Mouse (Mus musculus) lung, postnatal 0 days (tissue): ENCODE results near the gene Fance. TPM values are rescaled to one million over a fixed set of nuclear protein-coding genes. Genes with fewer than 3 reads are reported as not detected.

Experiments used
- ATAC-seq: fragments of 200-750 bp; cut with Nextera tagmentation; 2 replicates; pipeline ENCODE4 v1.8.0; 2017; ENCODE audit warnings: moderate library complexity
- DNase-seq: peaks from one replicate; pipeline ENCODE4 v3.0.0-alpha.2; 2016; ENCODE audit warnings: low spot score
- H3K27ac ChIP-seq: fragments of 300-500 bp; sonication (generic); 2 replicates; pipeline ENCODE4 v1.5.1; 2014; ENCODE audit warnings: antibody characterized with exemption, mild to moderate bottlenecking, low read length, mixed read lengths
- H3K27me3 ChIP-seq: fragments of 300-500 bp; sonication (generic); replicated peaks from 2 replicates; pipeline ENCODE4 v1.6.1; 2014; ENCODE audit warnings: low read length, mixed read lengths; ENCODE audit not compliant: insufficient read depth
- H3K36me3 ChIP-seq: fragments of 300-500 bp; sonication (generic); 2 replicates; pipeline ENCODE4 v1.6.1; 2014; ENCODE audit warnings: low read length, mixed read lengths; ENCODE audit not compliant: insufficient read depth
- H3K4me1 ChIP-seq: fragments of 300-500 bp; sonication (generic); 2 replicates; pipeline ENCODE4 v1.6.1; 2014; ENCODE audit warnings: antibody characterized with exemption, low read depth, low read length, mixed read lengths; ENCODE audit not compliant: insufficient read depth
- H3K4me2 ChIP-seq: fragments of 300-500 bp; sonication (generic); replicated peaks from 2 replicates; pipeline ENCODE4 v1.6.1; 2014; ENCODE audit warnings: low read depth, mild to moderate bottlenecking, low read length, moderate library complexity, mixed read lengths
- H3K4me3 ChIP-seq: fragments of 300-500 bp; sonication (generic); 2 replicates; pipeline ENCODE4 v1.5.1; 2014; ENCODE audit warnings: low read depth, low read length
- H3K9ac ChIP-seq: fragments of 300-500 bp; sonication (generic); replicated peaks from 2 replicates; pipeline ENCODE4 v1.6.1; 2014; ENCODE audit warnings: low read depth, mild to moderate bottlenecking
- H3K9me3 ChIP-seq: fragments of 300-500 bp; sonication (generic); 2 replicates; pipeline ENCODE4 v1.6.1; 2016; ENCODE audit warnings: low read length, mixed read lengths
- CTCF ChIP-seq: IDR thresholded peaks from 2 replicates; pipeline ENCODE4 v1.5.1; 2016; ENCODE audit warnings: antibody characterized with exemption, mild to moderate bottlenecking
- EP300 ChIP-seq: IDR thresholded peaks from 2 replicates; pipeline ENCODE4 v1.6.1; 2016; ENCODE audit warnings: antibody characterized with exemption, mild to moderate bottlenecking, control low read depth
- WGBS: fragments of 180-500 bp; shearing (Covaris S2); extraction: QIAGEN DNeasy Blood & Tissue Kit; methylation state at CpG from one replicate; pipeline ENCODE4 v1.1.7; 2014; 5-methylcytosine and 5-hydroxymethylcytosine counted together
- polyA plus RNA-seq: library from polyadenylated mRNA; unstranded; fragments of >200 nt; fragmentation: Nextera tagmentation; extraction: Ambion mirVana; gene quantifications from 2 replicates; pipeline ENCODE4 v1.2.1, GENCODE M21; 2015

The Fance gene
- polyA plus RNA-seq, 1 experiment from 2014 or later = 24.3 TPM

DNA sequence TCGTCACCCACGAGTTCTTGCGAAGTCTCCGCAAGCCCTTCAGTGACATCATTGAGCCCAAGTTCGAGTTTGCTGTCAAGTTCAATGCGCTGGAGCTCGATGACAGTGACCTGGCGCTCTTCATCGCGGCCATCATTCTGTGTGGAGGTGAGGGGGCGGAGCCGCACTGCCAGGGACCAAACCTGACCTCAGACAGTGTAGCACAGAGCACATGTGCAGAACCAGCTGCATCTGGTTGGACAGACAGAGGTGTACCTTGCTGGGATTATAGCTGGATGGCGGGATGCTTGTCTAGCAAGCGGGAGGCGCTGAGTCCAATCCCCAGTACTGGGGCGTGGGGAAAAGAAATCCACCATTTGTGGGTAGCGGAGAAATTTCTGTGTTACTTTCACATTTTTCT is 14.4 kb upstream of the Fance start:
- no peak for DNase-seq
- Histone ChIP-seq H3K27me3 (no peaks in the 10 kb centered on the region), H3K4me3 (no peak overlapping the region), H3K4me1 (no peaks in the 10 kb centered on the region), H3K9me3 (no peaks in the 10 kb centered on the region), H3K9ac (no peak overlapping the region), H3K36me3 (no peaks in the 10 kb centered on the region), H3K27ac (no peak overlapping the region), H3K4me2 (no peak overlapping the region)
- WGBS = 92% methylated on average over 17 of the region's 17 CpGs
- TF ChIP-seq EP300 = no peak
- no peak for TF ChIP-seq CTCF
- ATAC-seq = no peak

DNA sequence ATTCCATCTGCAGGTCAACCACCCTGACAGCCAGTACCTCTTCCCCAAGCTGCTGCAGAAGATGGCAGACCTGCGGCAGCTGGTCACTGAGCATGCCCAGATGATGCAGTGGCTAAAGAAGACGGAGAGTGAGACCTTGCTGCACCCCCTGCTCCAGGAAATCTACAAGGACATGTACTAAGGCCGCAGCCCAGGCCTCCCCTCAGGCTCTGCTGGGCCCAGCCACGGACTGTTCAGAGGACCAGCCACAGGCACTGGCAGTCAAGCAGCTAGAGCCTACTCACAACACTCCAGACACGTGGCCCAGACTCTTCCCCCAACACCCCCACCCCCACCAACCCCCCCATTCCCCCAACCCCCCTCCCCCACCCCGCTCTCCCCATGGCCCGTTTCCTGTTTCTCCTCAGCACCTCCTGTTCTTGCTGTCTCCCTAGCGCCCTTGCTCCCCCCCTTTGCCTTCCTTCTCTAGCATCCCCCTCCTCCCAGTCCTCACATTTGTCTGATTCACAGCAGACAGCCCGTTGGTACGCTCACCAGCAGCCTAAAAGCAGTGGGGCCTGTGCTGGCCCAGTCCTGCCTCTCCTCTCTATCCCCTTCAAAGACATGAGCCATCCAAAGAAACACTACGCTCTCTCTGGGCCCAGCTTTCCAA is 13.5 kb upstream of the Fance start:
- Histone ChIP-seq H3K4me2 (no peak overlapping the region), H3K27me3 (no peaks in the 10 kb centered on the region), H3K4me3 (no peak overlapping the region), H3K27ac (peak overlapping the region; percentile 59; the same call in 1 of the 2 replicates), H3K36me3 (no peaks in the 10 kb centered on the region), H3K9ac (no peak overlapping the region), H3K9me3 (no peaks in the 10 kb centered on the region), H3K4me1 (no peaks in the 10 kb centered on the region)
- TF ChIP-seq CTCF = no peak
- no peak for TF ChIP-seq EP300
- WGBS = 33% methylated on average over 8 of the region's 11 CpGs
- DNase-seq (peak; percentile 53), ATAC-seq (peak; percentile 62)

DNA sequence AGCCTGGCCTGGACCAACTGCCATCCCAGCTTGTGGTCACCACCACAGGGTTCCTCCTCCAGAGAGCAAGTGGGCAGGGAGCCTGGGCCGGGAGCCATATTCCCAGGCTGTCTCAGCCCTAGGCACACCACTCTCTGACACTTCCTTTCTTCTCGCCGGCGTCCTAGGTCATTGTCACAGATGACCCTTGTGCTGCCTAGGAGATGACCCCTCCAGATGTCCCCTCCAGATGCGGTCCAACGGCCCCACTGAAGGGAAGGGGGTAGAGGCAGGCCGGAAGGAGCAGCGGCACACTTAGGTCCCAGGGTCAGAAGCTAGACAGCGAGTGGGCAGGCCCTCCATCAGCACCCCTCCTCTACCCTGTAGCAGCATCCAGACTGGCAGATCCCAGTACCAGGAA is 13.0 kb upstream of the Fance start:
- DNase-seq = no peak
- H3K27ac ChIP-seq = peak overlapping the region; percentile 59; the same call in 1 of the 2 replicates
- 46% methylated on average over 9 of the region's 9 CpGs for WGBS
- H3K4me1 ChIP-seq = no peaks in the 10 kb centered on the region
- no peak for TF ChIP-seq EP300
- no peak for TF ChIP-seq CTCF
- no peak overlapping the region for H3K4me2 ChIP-seq
- H3K27me3 ChIP-seq = no peaks in the 10 kb centered on the region
- H3K9me3 ChIP-seq = no peaks in the 10 kb centered on the region
- H3K9ac ChIP-seq = no peak overlapping the region
- ATAC-seq = peak; percentile 71
- no peak overlapping the region for H3K4me3 ChIP-seq
- H3K36me3 ChIP-seq = no peaks in the 10 kb centered on the region

DNA sequence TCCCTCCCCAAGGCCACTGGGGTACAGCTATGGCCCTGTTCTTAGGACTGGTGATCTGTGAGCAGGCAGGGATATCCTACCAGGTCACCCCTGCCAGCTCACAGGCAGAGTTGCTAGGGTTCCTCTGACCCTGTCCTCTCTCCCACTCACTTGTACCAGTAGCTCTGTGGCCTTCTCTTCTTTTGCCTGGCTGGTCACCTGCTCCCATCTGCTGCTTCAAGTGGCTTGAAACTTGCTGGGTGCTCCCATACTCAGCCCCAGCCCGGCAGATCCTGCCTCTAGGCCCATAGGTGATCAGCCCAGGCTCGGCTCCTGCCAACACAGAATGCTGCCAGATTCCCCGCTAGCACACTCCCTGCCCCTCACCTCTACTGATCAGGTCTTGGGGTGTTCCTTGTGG is 12.5 kb upstream of the Fance start:
- TF ChIP-seq CTCF = no peak
- no peak for TF ChIP-seq EP300
- Histone ChIP-seq H3K4me2 (no peak overlapping the region), H3K36me3 (no peaks in the 10 kb centered on the region), H3K27me3 (no peaks in the 10 kb centered on the region), H3K27ac (no peak overlapping the region), H3K9me3 (no peaks in the 10 kb centered on the region), H3K4me1 (no peaks in the 10 kb centered on the region), H3K4me3 (no peak overlapping the region), H3K9ac (no peak overlapping the region)
- DNase-seq = peak; percentile 32
- peak; percentile 18; the same call in 1 of the 2 replicates for ATAC-seq
- 56% methylated on average over 3 of the region's 3 CpGs for WGBS

GRCm38 (mm10) chr17:28305172-28305571 is 8.1 kb upstream of the Fance start:
- Histone ChIP-seq H3K36me3 (no peaks in the 10 kb centered on the region), H3K9me3 (no peaks in the 10 kb centered on the region), H3K27ac (no peak overlapping the region), H3K4me1 (no peaks in the 10 kb centered on the region; the same call in 1 of the 2 replicates), H3K9ac (no peak overlapping the region), H3K4me3 (no peak overlapping the region), H3K27me3 (no peaks in the 10 kb centered on the region), H3K4me2 (no peak overlapping the region)
- TF ChIP-seq CTCF (no peak), EP300 (no peak)
- DNase-seq (no peak), ATAC-seq (no peak)
- WGBS = 40% methylated on average over 10 of the region's 10 CpGs

- no peaks in the 10 kb centered on the region; the same call in 1 of the 2 replicates for H3K4me1 ChIP-seq
- DNase-seq (peak; percentile 92), ATAC-seq (peak; percentile 10)
- H3K4me3 ChIP-seq = no peak overlapping the region
- no peak overlapping the region for H3K27ac ChIP-seq
- H3K9ac ChIP-seq = no peak overlapping the region
- H3K4me2 ChIP-seq = peak overlapping the region; percentile 37
- no peaks in the 10 kb centered on the region for H3K27me3 ChIP-seq
- H3K36me3 ChIP-seq = no peaks in the 10 kb centered on the region
- TF ChIP-seq EP300 (peak; percentile 43), CTCF (peak; percentile 95)
- 9% methylated on average over 18 of the region's 18 CpGs for WGBS
- no peaks in the 10 kb centered on the region for H3K9me3 ChIP-seq
Observed at GRCm38 (mm10) chr17:28308297-28309195, 4.8 kb upstream of the Fance start.
